Mouse (Mus musculus): Measurements from ENCODE around the gene Pgf.

Pgf gene

GRCm38 (mm10) chr12:85177740-85178239, at the start of gene Pgf:
Gene Pgf, minus strand, starts transcription at chr12:85177790.
- no peak for DNase-seq (ENCODE audit: low read depth, low spot score)

GRCm38 (mm10) chr12:85227227-85227626, 49.6 kb upstream of the Pgf start:
- DNase-seq (ENCODE audit: low read depth, low spot score), result peak; percentile 47

GRCm38 (mm10) chr12:85219905-85220290, 42.3 kb upstream of the Pgf start:
- DNase-seq (ENCODE audit: low read depth, low spot score), result no peak

- peak; percentile 99 for DNase-seq (ENCODE audit: low read depth, low spot score)
Observed at GRCm38 (mm10) chr12:85219236-85219904, 41.8 kb upstream of the Pgf start, which contains the start of gene Eif2b2. Gene Eif2b2, plus strand, starts transcription at chr12:85219481.

GRCm38 (mm10) chr12:85217733-85218310, 40.2 kb upstream of the Pgf start:
- no peak for DNase-seq (ENCODE audit: low read depth, low spot score)

GRCm38 (mm10) chr12:85215031-85215430, 37.4 kb upstream of the Pgf start:
- no peak for DNase-seq (ENCODE audit: low read depth, low spot score)

- no peak for DNase-seq (ENCODE audit: low read depth, low spot score)
Observed at GRCm38 (mm10) chr12:85208687-85209199, 31.2 kb upstream of the Pgf start.

GRCm38 (mm10) chr12:85205425-85205824, 27.8 kb upstream of the Pgf start:
- DNase-seq (ENCODE audit: low read depth, low spot score), result no peak

- no peak for DNase-seq (ENCODE audit: low read depth, low spot score)
Observed at GRCm38 (mm10) chr12:85204105-85204504, 26.5 kb upstream of the Pgf start.

- DNase-seq (ENCODE audit: low read depth, low spot score), result no peak
Observed at GRCm38 (mm10) chr12:85203699-85204098, 26.1 kb upstream of the Pgf start.

- no peak for DNase-seq (ENCODE audit: low read depth, low spot score)
Observed at GRCm38 (mm10) chr12:85202191-85202590, 24.6 kb upstream of the Pgf start.

- no peak for DNase-seq (ENCODE audit: low read depth, low spot score)
Observed at GRCm38 (mm10) chr12:85201830-85202147, 24.2 kb upstream of the Pgf start.

- no peak for DNase-seq (ENCODE audit: low read depth, low spot score)
Observed at GRCm38 (mm10) chr12:85200929-85201829, 23.6 kb upstream of the Pgf start.

GRCm38 (mm10) chr12:85199954-85200353, 22.4 kb upstream of the Pgf start:
- DNase-seq (ENCODE audit: low read depth, low spot score), result no peak

- DNase-seq (ENCODE audit: low read depth, low spot score), result peak; percentile 68
Observed at GRCm38 (mm10) chr12:85197936-85198335, 20.3 kb upstream of the Pgf start.

- no peak for DNase-seq (ENCODE audit: low read depth, low spot score)
Observed at GRCm38 (mm10) chr12:85197371-85197770, 19.8 kb upstream of the Pgf start.

GRCm38 (mm10) chr12:85196191-85196590, 18.6 kb upstream of the Pgf start:
- no peak for DNase-seq (ENCODE audit: low read depth, low spot score)

- DNase-seq (ENCODE audit: low read depth, low spot score), result no peak
Observed at GRCm38 (mm10) chr12:85195086-85195485, 17.5 kb upstream of the Pgf start.

- no peak for DNase-seq (ENCODE audit: low read depth, low spot score)
Observed at GRCm38 (mm10) chr12:85194623-85195018, 17.0 kb upstream of the Pgf start.

GRCm38 (mm10) chr12:85193923-85194622, 16.5 kb upstream of the Pgf start:
- DNase-seq (ENCODE audit: low read depth, low spot score), result no peak

GRCm38 (mm10) chr12:85193146-85193545, 15.6 kb upstream of the Pgf start:
- no peak for DNase-seq (ENCODE audit: low read depth, low spot score)
